Mouse (Mus musculus) kidney, adult 2 months (tissue): Measurements from ENCODE around the gene Galnt10. TPM values are rescaled to one million over a fixed set of nuclear protein-coding genes. Genes with fewer than 3 reads are reported as not detected.

Source experiments
- DNase-seq: peaks from one replicate; pipeline ENCODE4 v3.0.0; 2021
- H3K27ac ChIP-seq: fragments of 200-500 bp; 2 replicates; pipeline ENCODE4 v1.5.1; 2012; ENCODE audit warnings: low read depth, low read length, control low read depth, inconsistent platforms; ENCODE audit not compliant: insufficient read depth
- H3K27me3 ChIP-seq: fragments of 200-500 bp; replicated peaks from 2 replicates; pipeline ENCODE4 v1.6.1; 2012; ENCODE audit warnings: mild to moderate bottlenecking, moderate library complexity, low read length, inconsistent platforms; ENCODE audit not compliant: control insufficient read depth, insufficient read depth
- H3K36me3 ChIP-seq: fragments of 200-500 bp; 2 replicates; pipeline ENCODE4 v1.6.1; 2012; ENCODE audit warnings: mild to moderate bottlenecking, moderate library complexity, low read length, inconsistent platforms; ENCODE audit not compliant: control insufficient read depth, insufficient read depth
- H3K4me1 ChIP-seq: fragments of 200-500 bp; 2 replicates; pipeline ENCODE4 v1.6.1; 2011; ENCODE audit warnings: low read length; ENCODE audit not compliant: control insufficient read depth, insufficient read depth
- H3K4me3 ChIP-seq: fragments of 200-500 bp; 2 replicates; pipeline ENCODE4 v1.5.1; 2011; ENCODE audit warnings: mild to moderate bottlenecking, low read depth, low read length, control low read depth; ENCODE audit not compliant: insufficient read depth
- CTCF ChIP-seq: fragments of 200-500 bp; conservative IDR thresholded peaks from 2 replicates; pipeline ENCODE4 v1.5.1; 2011; ENCODE audit warnings: low read depth, mild to moderate bottlenecking, control low read depth, low read length, moderate library complexity, mixed read lengths; ENCODE audit not compliant: insufficient read depth, insufficient read length
- POLR2A ChIP-seq: fragments of 200-500 bp; IDR thresholded peaks from one replicate; pipeline ENCODE4 v1.6.1; 2011; ENCODE audit warnings: low read depth, low read length, control low read depth
- WGBS: fragments of 180-500 bp; shearing (Covaris S2); methylation state at CpG from one replicate; pipeline ENCODE4 v1.1.7; 2018; 5-methylcytosine and 5-hydroxymethylcytosine counted together
- polyA plus RNA-seq: library from polyadenylated mRNA; depleted of rRNA; stranded (reverse); fragments of >200 nt; gene quantifications from 2 replicates; pipeline ENCODE4 v1.2.3, GENCODE M21; 2012

Gene Galnt10
- polyA plus RNA-seq, 1 experiment: 11.1 TPM

DNA sequence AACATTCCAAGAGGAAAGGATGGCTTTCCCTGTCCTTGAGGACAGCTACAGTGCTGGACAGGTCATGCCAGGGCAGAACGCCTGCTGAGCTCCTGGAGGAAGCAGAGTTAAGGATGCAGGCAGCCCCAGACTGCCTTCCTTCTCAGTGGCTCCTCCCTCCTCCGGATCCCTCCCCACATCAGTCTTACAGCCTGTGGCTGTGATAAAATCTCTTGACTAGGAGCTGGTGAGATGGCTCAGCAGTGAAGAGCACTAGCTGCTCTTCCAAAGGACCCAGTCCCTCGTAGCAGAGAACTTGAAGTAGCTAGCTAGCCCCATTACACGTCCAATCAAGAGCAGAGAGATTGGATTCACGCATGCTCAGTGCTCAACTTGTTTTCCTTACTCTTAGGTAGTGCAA, 15.6 kb downstream of the Galnt10 start:
- TF ChIP-seq POLR2A (no peak), CTCF (no peak)
- H3K27ac ChIP-seq: no peak overlapping the region
- WGBS: 52% methylated on average over 5 of the region's 5 CpGs
- no peaks in the 10 kb centered on the region for H3K27me3 ChIP-seq
- H3K4me1 ChIP-seq: no peaks in the 10 kb centered on the region
- no peaks in the 10 kb centered on the region for H3K36me3 ChIP-seq
- H3K4me3 ChIP-seq: no peak overlapping the region
- peak; percentile 34 for DNase-seq

DNA sequence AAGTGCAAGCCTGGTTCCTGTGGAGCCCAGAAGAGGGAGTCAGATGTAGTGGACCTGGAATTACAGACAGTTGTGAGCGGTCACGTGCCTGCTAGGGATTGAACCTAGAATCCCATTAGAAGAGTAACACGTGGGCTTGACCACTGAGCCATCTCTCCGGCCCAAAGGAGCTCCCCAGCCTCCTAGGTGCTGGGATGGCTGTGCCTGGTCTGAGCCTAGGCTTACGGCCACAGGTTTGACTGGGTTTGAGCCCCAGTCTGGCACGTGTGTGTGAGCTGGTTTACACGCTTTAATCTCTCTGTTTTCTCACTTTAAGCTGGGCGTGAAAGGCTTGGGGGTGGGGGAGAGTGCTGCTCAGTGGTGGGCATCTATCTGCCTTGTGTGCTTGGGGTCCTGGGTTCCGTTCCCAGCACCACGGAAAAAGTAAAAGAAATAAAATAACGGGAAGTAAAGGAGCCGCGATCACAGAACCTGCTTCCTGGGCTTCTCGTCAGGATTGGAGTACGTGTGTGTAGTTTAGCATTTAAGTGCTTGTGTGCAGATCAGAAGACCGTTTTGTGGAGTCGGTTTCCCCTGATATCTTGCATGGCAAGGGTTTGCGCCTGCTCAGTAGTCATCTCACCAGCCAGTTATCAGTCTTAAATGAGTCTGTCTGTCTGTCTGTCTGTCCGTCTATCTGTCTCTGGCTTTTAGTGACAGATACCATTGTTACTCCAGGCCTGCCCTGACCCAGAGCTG, 16.4 kb downstream of the Galnt10 start:
- WGBS: 94% methylated on average over 19 of the region's 19 CpGs
- TF ChIP-seq CTCF (no peak), POLR2A (no peak)

DNA sequence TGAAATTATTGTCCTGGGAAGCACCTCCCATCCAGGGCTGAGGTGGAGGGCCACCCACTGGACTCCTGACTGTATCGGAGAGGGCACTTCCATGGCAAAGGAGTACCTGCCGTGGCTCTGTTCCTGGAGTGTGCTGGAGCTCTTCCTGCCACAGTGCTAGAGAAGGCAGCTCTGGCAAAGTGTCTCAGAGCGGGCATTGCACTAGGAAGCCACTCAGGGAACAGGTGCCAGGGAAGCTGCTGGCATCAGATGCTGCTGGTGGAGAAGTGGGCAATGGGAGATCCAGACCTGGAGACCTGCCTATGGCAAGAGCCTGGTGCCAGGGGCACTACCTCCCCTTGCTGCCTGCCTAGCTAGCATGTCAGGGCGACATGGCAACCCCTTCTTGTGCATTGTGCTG, 17.0 kb downstream of the Galnt10 start:
- H3K4me3 ChIP-seq: no peak overlapping the region
- no peak for DNase-seq
- no peaks in the 10 kb centered on the region for H3K4me1 ChIP-seq
- H3K36me3 ChIP-seq: no peaks in the 10 kb centered on the region
- H3K27me3 ChIP-seq: no peaks in the 10 kb centered on the region
- WGBS: 87% methylated on average over 4 of the region's 4 CpGs
- H3K27ac ChIP-seq: no peak overlapping the region
- TF ChIP-seq CTCF (no peak), POLR2A (no peak)

More for the DNA sequence above, 16.4 kb downstream of the Galnt10 start:
- no peak overlapping the region for H3K27ac ChIP-seq
- no peak overlapping the region for H3K4me3 ChIP-seq
- no peaks in the 10 kb centered on the region for H3K36me3 ChIP-seq
- no peaks in the 10 kb centered on the region for H3K27me3 ChIP-seq
- H3K4me1 ChIP-seq: no peaks in the 10 kb centered on the region
- DNase-seq: no peak

DNA sequence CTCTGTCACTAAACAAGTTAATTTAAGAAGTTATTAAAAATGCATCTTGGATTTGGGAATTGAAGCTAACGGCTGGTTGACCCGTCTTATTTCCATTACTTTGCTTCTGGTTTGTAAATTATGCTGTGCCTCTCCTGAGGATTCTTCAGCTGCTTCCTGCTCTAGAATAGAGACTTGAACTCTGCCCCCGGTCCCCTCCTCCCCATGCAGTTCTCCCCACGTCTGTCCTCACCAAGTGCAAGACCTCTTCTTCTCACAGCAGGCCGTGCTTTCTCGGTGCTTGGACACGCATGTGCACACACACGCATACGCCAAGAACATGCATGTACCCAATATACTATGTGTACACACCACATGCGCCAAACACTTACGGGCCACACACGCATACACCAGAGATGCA, 18.0 kb downstream of the Galnt10 start:
- Histone ChIP-seq H3K4me3 (no peak overlapping the region), H3K27me3 (no peaks in the 10 kb centered on the region), H3K36me3 (no peaks in the 10 kb centered on the region), H3K27ac (no peak overlapping the region), H3K4me1 (no peaks in the 10 kb centered on the region)
- no peak for DNase-seq
- TF ChIP-seq CTCF (no peak), POLR2A (no peak)
- 70% methylated on average over 12 of the region's 12 CpGs for WGBS

DNA sequence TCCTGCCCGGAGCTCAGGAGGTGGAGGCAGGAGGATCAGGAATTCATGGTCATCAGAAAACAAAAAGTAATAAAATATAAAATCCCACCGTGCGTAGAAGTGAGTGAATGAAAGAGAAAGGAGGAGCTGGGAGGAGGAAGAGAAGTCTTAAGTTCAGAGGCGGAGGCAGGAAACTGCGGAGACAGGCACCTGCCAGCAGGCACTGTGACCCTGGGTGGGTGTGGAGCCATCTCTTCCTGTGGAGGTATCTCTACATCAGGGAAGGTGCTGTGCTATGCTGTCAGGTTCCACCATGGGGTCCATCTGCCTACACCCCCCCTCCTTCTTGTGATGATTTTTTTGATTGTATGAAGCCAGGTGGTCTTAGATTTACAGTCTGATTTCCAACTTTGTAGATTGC, 19.5 kb downstream of the Galnt10 start:
- no peak overlapping the region for H3K27ac ChIP-seq
- no peaks in the 10 kb centered on the region for H3K27me3 ChIP-seq
- TF ChIP-seq POLR2A: no peak
- no peak for TF ChIP-seq CTCF
- no peak for DNase-seq
- no peaks in the 10 kb centered on the region for H3K4me1 ChIP-seq
- H3K4me3 ChIP-seq: no peak overlapping the region
- WGBS: 71% methylated on average over 5 of the region's 5 CpGs
- H3K36me3 ChIP-seq: no peaks in the 10 kb centered on the region

DNA sequence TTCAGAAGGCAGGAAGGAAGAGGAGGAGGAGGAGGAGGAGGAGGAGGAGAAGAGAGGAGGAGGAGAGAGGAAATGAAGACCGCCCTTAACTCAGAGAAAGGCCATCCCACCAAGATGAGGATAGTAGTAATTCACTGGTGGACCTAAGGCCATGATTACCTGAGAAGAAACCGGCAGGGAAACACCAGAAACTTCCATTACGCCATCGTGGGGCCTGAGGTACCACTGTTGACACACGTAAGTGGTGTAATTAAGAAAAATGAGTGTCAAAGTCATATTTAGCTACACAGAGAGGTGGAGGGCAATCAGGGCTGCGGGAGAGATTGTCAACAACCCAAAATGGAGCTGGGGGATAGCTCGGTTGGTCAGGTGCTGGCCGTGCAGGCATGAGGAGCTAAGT, 23.0 kb downstream of the Galnt10 start:
- Histone ChIP-seq H3K4me1 (peaks cover 8% of the 10 kb centered on the region; the same call in 1 of the 2 replicates), H3K4me3 (no peak overlapping the region), H3K36me3 (no peaks in the 10 kb centered on the region), H3K27me3 (no peaks in the 10 kb centered on the region), H3K27ac (no peak overlapping the region)
- WGBS: 91% methylated on average over 8 of the region's 8 CpGs
- no peak for DNase-seq
- TF ChIP-seq CTCF (no peak), POLR2A (no peak)

DNA sequence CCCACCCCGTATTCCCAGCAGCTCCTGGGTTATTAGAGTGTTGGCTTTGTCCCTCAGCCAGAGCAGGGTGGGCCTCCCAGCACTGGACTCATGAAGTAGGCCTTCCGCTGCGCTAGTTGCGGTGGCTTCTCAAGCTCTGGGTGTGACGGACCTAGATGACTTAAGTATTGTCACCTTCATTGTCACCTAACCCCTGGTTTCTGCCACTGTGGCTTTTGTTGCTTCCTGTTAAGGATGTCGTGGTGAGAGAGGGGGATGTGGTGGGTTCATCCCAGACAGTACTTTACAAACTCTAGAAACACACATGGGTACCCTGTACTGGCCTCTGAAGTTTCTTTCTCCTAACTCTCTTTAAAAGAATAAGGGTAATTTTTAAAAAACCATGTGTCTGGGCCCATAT, 24.3 kb downstream of the Galnt10 start:
- WGBS: 83% methylated on average over 6 of the region's 6 CpGs
- TF ChIP-seq CTCF (no peak), POLR2A (no peak)
- peaks cover 8% of the 10 kb centered on the region for H3K4me1 ChIP-seq
- DNase-seq: no peak
- no peaks in the 10 kb centered on the region for H3K36me3 ChIP-seq
- H3K27ac ChIP-seq: no peak overlapping the region
- H3K27me3 ChIP-seq: no peaks in the 10 kb centered on the region
- no peak overlapping the region for H3K4me3 ChIP-seq
